Mouse (Mus musculus): Measurements from ENCODE around the gene Pik3r3. TPM values are rescaled to one million over a fixed set of nuclear protein-coding genes. Genes with fewer than 3 reads are reported as not detected.
A peak's percentile ranks its signal among the peaks of the same experiment; 100 is the strongest.
"Not testable (repeated sequence)": the region's sequence is repeated elsewhere in the genome, so short reads cannot be mapped to it uniquely, and the experiment has no call there.

Pik3r3 gene
- total and polyA plus RNA-seq, 2 experiments from 2014 or later: 30.8 to 51.3 TPM

GRCm38 (mm10) chr4:116245926-116246325 lies 24.5 kb downstream of the Pik3r3 start:
- not testable (repeated sequence) for H3K9me3 ChIP-seq (ENCODE audit: low read length); H3K27ac ChIP-seq (ENCODE audit: low read depth, low read length); H3K36me3 ChIP-seq (ENCODE audit: insufficient read depth); H3K4me3 ChIP-seq (ENCODE audit: low read depth, low read length); H3K27me3 ChIP-seq (ENCODE audit: insufficient read depth, low read length); H3K4me1 ChIP-seq (ENCODE audit: insufficient read depth); H3K4me2 ChIP-seq (ENCODE audit: low read depth); ATAC-seq; H3K9ac ChIP-seq; DNase-seq
- peak; percentile 56 for TF ChIP-seq CTCF (IDR thresholded peaks at IDR 0.05; ENCODE audit: low read depth)
- 50% methylated on average over 3 of the region's 3 CpGs for WGBS

DNA sequence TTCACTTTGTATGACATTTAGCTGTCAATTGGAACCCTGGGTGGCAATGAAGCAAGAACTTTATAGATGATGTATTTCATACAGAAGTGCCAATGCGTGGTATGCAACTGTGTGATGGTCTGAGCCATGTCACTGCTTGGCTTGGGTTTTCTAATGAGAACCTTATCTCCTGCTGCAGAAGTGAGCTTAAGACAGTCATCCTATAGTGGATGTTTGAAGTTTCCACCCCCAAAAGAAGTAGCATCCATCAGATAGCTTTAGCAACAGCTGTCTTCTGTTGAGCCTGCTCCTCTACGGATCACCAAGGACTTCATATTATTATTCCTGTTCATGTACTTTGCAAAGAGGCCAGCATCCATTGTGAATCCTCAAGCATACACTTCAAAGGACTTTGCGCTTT lies 28.6 kb downstream of the Pik3r3 start:
- Histone ChIP-seq H3K36me3 (ENCODE audit: insufficient read depth) (no peaks in the 10 kb centered on the region), H3K27me3 (ENCODE audit: insufficient read depth, low read length) (no peaks in the 10 kb centered on the region), H3K9ac (no peak overlapping the region), H3K4me1 (ENCODE audit: insufficient read depth) (no peaks in the 10 kb centered on the region), H3K9me3 (ENCODE audit: low read length) (no peaks in the 10 kb centered on the region), H3K27ac (ENCODE audit: low read depth, low read length) (no peak overlapping the region), H3K4me3 (ENCODE audit: low read depth, low read length) (no peak overlapping the region), H3K4me2 (ENCODE audit: low read depth) (no peak overlapping the region)
- no peak for TF ChIP-seq CTCF (IDR thresholded peaks at IDR 0.05; ENCODE audit: low read depth)
- WGBS: 95% methylated on average over 3 of the region's 3 CpGs
- DNase-seq (no peak), ATAC-seq (no peak)

- Histone ChIP-seq H3K9me3 (ENCODE audit: low read length) (no peaks in the 10 kb centered on the region), H3K4me2 (ENCODE audit: low read depth) (no peak overlapping the region), H3K36me3 (ENCODE audit: insufficient read depth) (peaks cover 23% of the 10 kb centered on the region), H3K9ac (no peak overlapping the region), H3K27me3 (ENCODE audit: insufficient read depth, low read length) (no peaks in the 10 kb centered on the region), H3K4me1 (ENCODE audit: insufficient read depth) (no peaks in the 10 kb centered on the region), H3K27ac (ENCODE audit: low read depth, low read length) (no peak overlapping the region), H3K4me3 (ENCODE audit: low read depth, low read length) (no peak overlapping the region)
- WGBS: 96% methylated on average over 6 of the region's 6 CpGs
- no peak for TF ChIP-seq CTCF (IDR thresholded peaks at IDR 0.05; ENCODE audit: low read depth)
- DNase-seq: no peak
- ATAC-seq: no peak
Measured at GRCm38 (mm10) chr4:116268220-116268619, 46.8 kb downstream of the Pik3r3 start.

- peaks cover 9% of the 10 kb centered on the region for H3K36me3 ChIP-seq (ENCODE audit: insufficient read depth)
- no peak for DNase-seq
- TF ChIP-seq CTCF (IDR thresholded peaks at IDR 0.05; ENCODE audit: low read depth): peak; percentile 55
Measured at GRCm38 (mm10) chr4:116282211-116282610, 60.8 kb downstream of the Pik3r3 start.

DNA sequence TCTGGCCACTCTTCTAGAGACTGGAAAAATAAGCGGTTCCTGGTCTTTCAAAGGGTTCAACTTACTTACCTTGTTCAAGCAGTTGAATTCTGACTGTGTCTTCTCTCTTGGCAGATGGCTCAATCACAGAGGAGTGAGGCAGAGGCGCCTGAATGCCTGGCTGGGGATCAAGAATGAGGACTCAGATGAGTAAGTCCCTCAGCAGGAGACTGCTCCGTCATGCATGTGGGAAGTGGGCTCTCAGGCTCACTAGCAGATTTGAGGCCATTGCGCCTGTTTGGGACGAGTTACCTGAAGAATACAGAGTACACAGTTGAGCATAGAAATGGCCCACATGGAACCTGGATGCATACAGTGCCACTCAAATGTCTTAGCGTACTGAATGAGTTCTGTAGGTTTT lies 70.1 kb downstream of the Pik3r3 start:
- H3K4me1 ChIP-seq (ENCODE audit: insufficient read depth): no peaks in the 10 kb centered on the region
- no peak for TF ChIP-seq CTCF (IDR thresholded peaks at IDR 0.05; ENCODE audit: low read depth)
- H3K27me3 ChIP-seq (ENCODE audit: insufficient read depth, low read length): no peaks in the 10 kb centered on the region
- no peak overlapping the region for H3K4me3 ChIP-seq (ENCODE audit: low read depth, low read length)
- no peak overlapping the region for H3K4me2 ChIP-seq (ENCODE audit: low read depth)
- 89% methylated on average over 6 of the region's 6 CpGs for WGBS
- H3K9me3 ChIP-seq (ENCODE audit: low read length): no peaks in the 10 kb centered on the region
- no peak overlapping the region for H3K27ac ChIP-seq (ENCODE audit: low read depth, low read length)
- H3K9ac ChIP-seq: no peak overlapping the region
- H3K36me3 ChIP-seq (ENCODE audit: insufficient read depth): peaks cover 45% of the 10 kb centered on the region
- ATAC-seq (no peak), DNase-seq (no peak)

More at GRCm38 (mm10) chr4:116282211-116282610, 60.8 kb downstream of the Pik3r3 start:
- no peaks in the 10 kb centered on the region for H3K27me3 ChIP-seq (ENCODE audit: insufficient read depth, low read length)
- H3K4me1 ChIP-seq (ENCODE audit: insufficient read depth): no peaks in the 10 kb centered on the region
- no peak overlapping the region for H3K9ac ChIP-seq
- H3K27ac ChIP-seq (ENCODE audit: low read depth, low read length): no peak overlapping the region
- no peak overlapping the region for H3K4me3 ChIP-seq (ENCODE audit: low read depth, low read length)
- 73% methylated on average over 2 of the region's 2 CpGs for WGBS
- no peak overlapping the region for H3K4me2 ChIP-seq (ENCODE audit: low read depth)
- no peaks in the 10 kb centered on the region for H3K9me3 ChIP-seq (ENCODE audit: low read length)
- ATAC-seq: no peak

DNA sequence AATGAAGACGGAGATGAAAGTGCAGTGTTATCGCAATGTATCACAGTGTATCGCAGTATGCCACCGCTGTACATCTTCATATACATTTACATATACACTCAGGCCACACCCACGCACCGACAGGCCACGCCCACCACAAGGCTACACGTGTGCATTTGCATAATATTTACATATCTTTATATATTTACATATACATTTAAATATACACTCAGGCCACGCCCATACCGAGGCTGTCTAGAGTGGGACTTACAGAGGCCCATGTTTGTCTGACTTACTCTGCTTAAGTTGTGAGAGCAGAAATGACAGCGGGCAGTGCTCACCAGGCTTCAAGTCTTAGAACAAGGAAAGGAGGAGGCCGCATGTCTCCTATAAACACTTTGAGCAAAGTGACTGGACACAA lies 71.9 kb downstream of the Pik3r3 start:
- ATAC-seq (no peak), DNase-seq (no peak)
- H3K9me3 ChIP-seq (ENCODE audit: low read length): no peaks in the 10 kb centered on the region
- TF ChIP-seq CTCF (IDR thresholded peaks at IDR 0.05; ENCODE audit: low read depth): no peak
- no peak overlapping the region for H3K27ac ChIP-seq (ENCODE audit: low read depth, low read length)
- peaks cover 39% of the 10 kb centered on the region for H3K36me3 ChIP-seq (ENCODE audit: insufficient read depth)
- no peaks in the 10 kb centered on the region for H3K4me1 ChIP-seq (ENCODE audit: insufficient read depth)
- 89% methylated on average over 12 of the region's 12 CpGs for WGBS
- H3K4me2 ChIP-seq (ENCODE audit: low read depth): no peak overlapping the region
- H3K27me3 ChIP-seq (ENCODE audit: insufficient read depth, low read length): no peaks in the 10 kb centered on the region
- H3K9ac ChIP-seq: no peak overlapping the region
- no peak overlapping the region for H3K4me3 ChIP-seq (ENCODE audit: low read depth, low read length)

- no peaks in the 10 kb centered on the region for H3K4me1 ChIP-seq (ENCODE audit: insufficient read depth)
- 66% methylated on average over 4 of the region's 4 CpGs for WGBS
- H3K4me2 ChIP-seq (ENCODE audit: low read depth): no peak overlapping the region
- no peak overlapping the region for H3K27ac ChIP-seq (ENCODE audit: low read depth, low read length)
- peaks cover 28% of the 10 kb centered on the region for H3K36me3 ChIP-seq (ENCODE audit: insufficient read depth)
- no peak for TF ChIP-seq CTCF (IDR thresholded peaks at IDR 0.05; ENCODE audit: low read depth)
- H3K27me3 ChIP-seq (ENCODE audit: insufficient read depth, low read length): no peaks in the 10 kb centered on the region
- DNase-seq (no peak), ATAC-seq (no peak)
- H3K4me3 ChIP-seq (ENCODE audit: low read depth, low read length): no peak overlapping the region
- no peaks in the 10 kb centered on the region for H3K9me3 ChIP-seq (ENCODE audit: low read length)
- no peak overlapping the region for H3K9ac ChIP-seq
Measured at GRCm38 (mm10) chr4:116300878-116301355, 79.5 kb downstream of the Pik3r3 start.
